Mouse (Mus musculus) liver, adult 2 months (tissue): ENCODE data around the gene Tcl1b3.

ENCODE experiments used
- CTCF ChIP-seq: fragments of 200-500 bp; IDR thresholded peaks from 2 replicates; pipeline ENCODE4 v1.5.1; 2011; ENCODE audit warnings: low read depth, low read length, control low read depth
- POLR2A ChIP-seq: fragments of 200-500 bp; IDR thresholded peaks from 2 replicates; pipeline ENCODE4 v1.6.1; 2011; ENCODE audit warnings: low read length, control low read depth; ENCODE audit not compliant: insufficient read depth; ENCODE audit errors: extremely low read depth

DNA sequence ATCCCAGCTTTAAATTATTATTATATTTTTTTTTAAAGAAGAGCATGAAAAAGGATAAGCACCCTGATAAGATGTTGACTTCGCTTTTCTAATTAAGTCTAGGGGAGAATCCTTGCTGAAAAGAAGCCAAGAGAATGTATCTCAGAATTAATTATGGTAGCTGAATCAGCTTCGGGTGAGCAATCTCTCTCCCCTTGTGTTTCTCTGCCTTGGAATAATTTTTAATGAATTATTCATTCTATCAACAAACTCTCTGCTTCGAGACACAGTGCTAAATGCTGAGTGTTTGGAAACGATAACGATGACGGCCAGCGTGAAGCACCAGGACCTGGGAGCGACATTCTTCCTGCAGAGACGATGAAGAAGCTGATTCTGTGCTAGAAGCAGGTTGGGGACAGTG lies 48.2 kb downstream of the Tcl1b3 start:
- no peak for TF ChIP-seq POLR2A
- no peak for TF ChIP-seq CTCF
